Mouse (Mus musculus) thymus, postnatal 25 days (tissue): ENCODE data around the gene Ndufc1.
"Not testable (repeated sequence)": the region's sequence is repeated elsewhere in the genome, so short reads cannot be mapped to it uniquely, and the experiment has no call there.

Experiments used
- DNase-seq: peaks from one replicate; pipeline ENCODE4 v3.0.0; 2022

The Ndufc1 gene

GRCm38 (mm10) chr3:51408561-51409183 is at the start of gene Ndufc1:
Ndufc1 (minus strand) TSS chr3:51408988.
- peak; percentile 98 for DNase-seq

- DNase-seq = no peak
Measured at GRCm38 (mm10) chr3:51434871-51435595, 26.2 kb upstream of the Ndufc1 start.

- DNase-seq = not testable (repeated sequence)
Measured at GRCm38 (mm10) chr3:51434364-51434763, 25.6 kb upstream of the Ndufc1 start.

GRCm38 (mm10) chr3:51425394-51425793 is 16.6 kb upstream of the Ndufc1 start:
- no peak for DNase-seq

- no peak for DNase-seq
Measured at GRCm38 (mm10) chr3:51421921-51422320, 13.1 kb upstream of the Ndufc1 start.

- DNase-seq = no peak
Measured at GRCm38 (mm10) chr3:51417966-51418365, 9.2 kb upstream of the Ndufc1 start.

GRCm38 (mm10) chr3:51417485-51417884 is 8.7 kb upstream of the Ndufc1 start:
- no peak for DNase-seq

- DNase-seq = no peak
Measured at GRCm38 (mm10) chr3:51417135-51417458, 8.3 kb upstream of the Ndufc1 start.

- DNase-seq = peak; percentile 66
Measured at GRCm38 (mm10) chr3:51416364-51417134, 7.8 kb upstream of the Ndufc1 start.

- no peak for DNase-seq
Measured at GRCm38 (mm10) chr3:51416073-51416363, 7.2 kb upstream of the Ndufc1 start.

- DNase-seq = peak; percentile 96
Measured at GRCm38 (mm10) chr3:51415098-51416072, 6.6 kb upstream of the Ndufc1 start, which contains the start of gene Naa15. Naa15 (plus strand) TSS chr3:51415148.

- DNase-seq = no peak
Measured at GRCm38 (mm10) chr3:51413276-51413675, 4.5 kb upstream of the Ndufc1 start.

GRCm38 (mm10) chr3:51412457-51412856 is 3.7 kb upstream of the Ndufc1 start:
- DNase-seq = no peak

GRCm38 (mm10) chr3:51407870-51408560 is 773 bp downstream of the Ndufc1 start:
- DNase-seq = no peak

- DNase-seq = no peak
Measured at GRCm38 (mm10) chr3:51402628-51403027, 6.2 kb downstream of the Ndufc1 start.

GRCm38 (mm10) chr3:51402054-51402453 is 6.7 kb downstream of the Ndufc1 start:
- DNase-seq = not testable (repeated sequence)

- DNase-seq = no peak
Measured at GRCm38 (mm10) chr3:51400682-51401081, 8.1 kb downstream of the Ndufc1 start.

- DNase-seq = no peak
Measured at GRCm38 (mm10) chr3:51399531-51399930, 9.3 kb downstream of the Ndufc1 start.

- DNase-seq = no peak
Measured at GRCm38 (mm10) chr3:51398667-51399066, 10.1 kb downstream of the Ndufc1 start.

- DNase-seq = no peak
Measured at GRCm38 (mm10) chr3:51397700-51398299, 11.0 kb downstream of the Ndufc1 start.

- DNase-seq = peak; percentile 69
Measured at GRCm38 (mm10) chr3:51396219-51397068, 12.3 kb downstream of the Ndufc1 start, which contains the start of gene Mgarp. Mgarp (minus strand) TSS chr3:51396738.
